Mouse (Mus musculus): ENCODE data around the gene Ces1a. TPM values are rescaled to one million over a fixed set of nuclear protein-coding genes. Genes with fewer than 3 reads are reported as not detected.

The Ces1a gene
- not detected for polyA plus RNA-seq (2015; fragmentation: Illumina TruSeq; extraction: RNeasy Lipid Tissue Mini Kit (QIAGEN cat#74804); ENCODE audit: insufficient read depth, low read depth, low replicate concordance)

GRCm38 (mm10) chr8:93048092-93048491 lies at the start of gene Ces1a:
Gene Ces1a, minus strand, starts transcription at chr8:93048192.

GRCm38 (mm10) chr8:93079887-93080286 lies 31.9 kb upstream of the Ces1a start, which contains the start of gene Ces1b:
Gene Ces1b, minus strand, starts transcription at chr8:93080017.

Other genes starting within 250 kb of the Ces1a start
- gene Mmp2, start 220.9 kb downstream of the Ces1a start, polyA plus RNA-seq (2015; fragmentation: Illumina TruSeq; extraction: RNeasy Lipid Tissue Mini Kit (QIAGEN cat#74804); ENCODE audit: insufficient read depth, low read depth, low replicate concordance) = 30.6 TPM
- gene Lpcat2, start 192.9 kb downstream of the Ces1a start, polyA plus RNA-seq (2015; fragmentation: Illumina TruSeq; extraction: RNeasy Lipid Tissue Mini Kit (QIAGEN cat#74804); ENCODE audit: insufficient read depth, low read depth, low replicate concordance) = 0.94 TPM
- not detected for gene Capns2, start 146.8 kb downstream of the Ces1a start, polyA plus RNA-seq (2015; fragmentation: Illumina TruSeq; extraction: RNeasy Lipid Tissue Mini Kit (QIAGEN cat#74804); ENCODE audit: insufficient read depth, low read depth, low replicate concordance)
- 0.22 TPM for gene Slc6a2, start 88.1 kb downstream of the Ces1a start, polyA plus RNA-seq (2015; fragmentation: Illumina TruSeq; extraction: RNeasy Lipid Tissue Mini Kit (QIAGEN cat#74804); ENCODE audit: insufficient read depth, low read depth, low replicate concordance)
- not detected for gene Ces1b, start 31.8 kb upstream of the Ces1a start, polyA plus RNA-seq (2015; fragmentation: Illumina TruSeq; extraction: RNeasy Lipid Tissue Mini Kit (QIAGEN cat#74804); ENCODE audit: insufficient read depth, low read depth, low replicate concordance)
- gene Ces1c, start 83.1 kb upstream of the Ces1a start, polyA plus RNA-seq (2015; fragmentation: Illumina TruSeq; extraction: RNeasy Lipid Tissue Mini Kit (QIAGEN cat#74804); ENCODE audit: insufficient read depth, low read depth, low replicate concordance) = not detected
- 51.5 TPM for gene Ces1d, start 149.6 kb upstream of the Ces1a start, polyA plus RNA-seq (2015; fragmentation: Illumina TruSeq; extraction: RNeasy Lipid Tissue Mini Kit (QIAGEN cat#74804); ENCODE audit: insufficient read depth, low read depth, low replicate concordance)
- gene Ces1e, start 181.4 kb upstream of the Ces1a start, polyA plus RNA-seq (2015; fragmentation: Illumina TruSeq; extraction: RNeasy Lipid Tissue Mini Kit (QIAGEN cat#74804); ENCODE audit: insufficient read depth, low read depth, low replicate concordance) = 8.5 TPM
- gene Ces1f, start 231.6 kb upstream of the Ces1a start, polyA plus RNA-seq (2015; fragmentation: Illumina TruSeq; extraction: RNeasy Lipid Tissue Mini Kit (QIAGEN cat#74804); ENCODE audit: insufficient read depth, low read depth, low replicate concordance) = 2.4 TPM

All from pancreas, adult 10 weeks (tissue).